In the genomic region with DNA sequence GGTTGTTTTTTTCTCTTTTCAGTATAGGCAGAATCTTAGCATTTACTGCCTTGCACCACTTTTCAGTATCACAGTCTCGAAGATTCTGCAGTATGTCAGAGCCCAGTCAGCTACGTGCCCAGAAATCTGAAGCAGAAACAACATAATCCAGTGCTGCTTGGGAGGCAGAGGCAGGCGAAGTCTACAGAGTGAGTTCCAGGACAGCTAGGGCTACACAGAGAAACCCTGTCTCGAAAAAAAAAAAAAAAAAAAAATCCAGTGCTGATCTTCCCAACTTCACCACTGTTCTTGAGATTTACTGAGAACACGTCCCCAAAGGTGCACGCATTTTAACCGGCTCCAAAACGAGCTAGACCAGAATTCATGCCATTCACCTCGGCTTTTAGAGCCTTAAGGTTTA, we compare ENCODE assay signal across 7 mouse cellular contexts. TPM values are rescaled to one million over a fixed set of nuclear protein-coding genes. Genes with fewer than 3 reads are reported as not detected.
DNase-seq lines count a peak whose midpoint lies in the region; ATAC-seq and TF ChIP-seq lines count a peak whose summit lies in the region.

No protein-coding gene starts in this region.

- H3K79me3 ChIP-seq in C2C12 (ENCODE audit: low read depth): peaks cover 6% of the 10 kb centered on the region

- no peak overlapping the region for H3K4me3 ChIP-seq in C2C12 (ENCODE audit: insufficient read depth, poor library complexity, severe bottlenecking)
- H3K4me3 ChIP-seq in forebrain, embryonic 15.5 days: peak overlapping the region; percentile 60
- peak overlapping the region; percentile 70 for H3K4me3 ChIP-seq in liver, embryonic 13.5 days (replicated peaks)

- peak overlapping the region; percentile 63 for H3K9ac ChIP-seq in forebrain, embryonic 15.5 days (replicated peaks)
- peak overlapping the region; percentile 78 for H3K9ac ChIP-seq in liver, embryonic 13.5 days

- peak; percentile 28 for ATAC-seq in forebrain, embryonic 15.5 days (replicated peaks)
- peak; percentile 27 for ATAC-seq in liver, embryonic 13.5 days (ENCODE audit: low read depth)

- peak overlapping the region; percentile 82 for H3K27ac ChIP-seq in forebrain, embryonic 15.5 days (replicated peaks)
- H3K27ac ChIP-seq in liver, embryonic 13.5 days: peak overlapping the region; percentile 81

- H3K27me3 ChIP-seq in C2C12 (ENCODE audit: control insufficient read depth, insufficient read depth, insufficient read length): no peaks in the 10 kb centered on the region
- no peaks in the 10 kb centered on the region for H3K27me3 ChIP-seq in forebrain, embryonic 15.5 days
- H3K27me3 ChIP-seq in liver, embryonic 13.5 days: no peaks in the 10 kb centered on the region

- H3K36me3 ChIP-seq in C2C12 (ENCODE audit: control insufficient read depth, insufficient read depth): peaks cover 23% of the 10 kb centered on the region
- H3K36me3 ChIP-seq in forebrain, embryonic 15.5 days: no peaks in the 10 kb centered on the region
- H3K36me3 ChIP-seq in liver, embryonic 13.5 days: peaks cover 12% of the 10 kb centered on the region

- no peaks in the 10 kb centered on the region for H3K9me3 ChIP-seq in forebrain, embryonic 15.5 days
- H3K9me3 ChIP-seq in liver, embryonic 13.5 days (replicated peaks): no peaks in the 10 kb centered on the region

- peaks cover 15% of the 10 kb centered on the region for H3K79me2 ChIP-seq in C2C12 (ENCODE audit: control insufficient read depth, insufficient read depth)

- 10% methylated on average over 9 of the region's 9 CpGs for WGBS in forebrain, embryonic 15.5 days
- WGBS in liver, embryonic 13.5 days (ENCODE audit: insufficient replicate concordance): 4% methylated on average over 9 of the region's 9 CpGs

- H3K4me1 ChIP-seq in forebrain, embryonic 15.5 days: peaks cover 9% of the 10 kb centered on the region
- H3K4me1 ChIP-seq in liver, embryonic 13.5 days (replicated peaks): peaks cover 23% of the 10 kb centered on the region

- DNase-seq in 3134 (ENCODE audit: extremely low read depth, insufficient read length, low spot score): peak; percentile 13
- no peak for DNase-seq in liver, embryonic 13.5 days
- DNase-seq in Muller cell, postnatal 12 days (ENCODE audit: inconsistent ontology term): no peak
- DNase-seq in thymus, postnatal 0 days (ENCODE audit: low spot score): no peak
- no peak for DNase-seq in adrenal gland, postnatal 4 days (ENCODE audit: low spot score in 2 of 2)

- H3K4me2 ChIP-seq in forebrain, embryonic 15.5 days (replicated peaks): peak overlapping the region; percentile 76
- H3K4me2 ChIP-seq in liver, embryonic 13.5 days: peak overlapping the region; percentile 76

- peak overlapping the region; percentile 26 for H3ac ChIP-seq in C2C12 (ENCODE audit: control insufficient read depth, insufficient read length, low read depth)

- no peak for TF ChIP-seq CTCF in C2C12 (IDR thresholded peaks at IDR 0.05; ENCODE audit: control insufficient read depth, insufficient read depth, insufficient read length)

TF ChIP-seq in C2C12, 6 proteins besides CTCF, POLR2A, EP300 and RAD21:
- TF ChIP-seq MYOG (IDR thresholded peaks at IDR 0.05; ENCODE audit: control insufficient read depth, extremely low read depth, insufficient read length) (no peak), CEBPB (IDR thresholded peaks at IDR 0.05; ENCODE audit: low read depth) (no peak), USF1 (IDR thresholded peaks at IDR 0.05; ENCODE audit: low read depth) (no peak), MYOD1 (IDR thresholded peaks at IDR 0.05; ENCODE audit: control insufficient read depth, insufficient read length, low read depth) (no peak), FOSL1 (IDR thresholded peaks at IDR 0.05; ENCODE audit: insufficient read depth, low read length, poor library complexity, severe bottlenecking) (no peak), MAX (IDR thresholded peaks at IDR 0.05) (no peak)

RNA-seq across cellular contexts. Expression of a gene that starts 0.4 kb away (rescaled TPM):
- 28.4 TPM for polyA plus RNA-seq in C2C12 (2012; fragmentation: generic; extraction: Trizol)
- 24.9 and 25.8 TPM in 2 replicates for polyA plus RNA-seq in forebrain, embryonic 15.5 days (2015; fragmentation: Nextera tagmentation; extraction: Ambion mirVana)
- polyA plus RNA-seq in liver, embryonic 13.5 days (2015; fragmentation: Nextera tagmentation; extraction: Ambion mirVana): 43.5 and 50.9 TPM in 2 replicates
- 41.4 and 50.8 TPM in 2 replicates for polyA plus RNA-seq in thymus, postnatal 0 days (2015; fragmentation: Nextera tagmentation; extraction: Ambion mirVana)
- 10 to 100 TPM; 11.0 to 12.0 TPM for total RNA-seq in adrenal gland, postnatal 4 days (2021)

RNA-seq across cellular contexts. Expression of a gene that starts 16.6 kb away (rescaled TPM):
- polyA plus RNA-seq in C2C12 (2012; fragmentation: generic; extraction: Trizol): 0.01 TPM
- 0.14 TPM in 1 of 2 replicates, not detected in the other for polyA plus RNA-seq in forebrain, embryonic 15.5 days (2015; fragmentation: Nextera tagmentation; extraction: Ambion mirVana)
- not detected in 2 replicates for polyA plus RNA-seq in liver, embryonic 13.5 days (2015; fragmentation: Nextera tagmentation; extraction: Ambion mirVana)
- polyA plus RNA-seq in thymus, postnatal 0 days (2015; fragmentation: Nextera tagmentation; extraction: Ambion mirVana): 0.07 and 0.12 TPM in 2 replicates
- under 1 TPM; 0.11 to 0.25 TPM for total RNA-seq in adrenal gland, postnatal 4 days (2021)

RNA-seq across cellular contexts. Expression of a gene that starts 16.7 kb away (rescaled TPM):
- 228 TPM for polyA plus RNA-seq in C2C12 (2012; fragmentation: generic; extraction: Trizol)
- polyA plus RNA-seq in forebrain, embryonic 15.5 days (2015; fragmentation: Nextera tagmentation; extraction: Ambion mirVana): 583 TPM in 2 replicates
- 336 and 378 TPM in 2 replicates for polyA plus RNA-seq in liver, embryonic 13.5 days (2015; fragmentation: Nextera tagmentation; extraction: Ambion mirVana)
- 705 and 759 TPM in 2 replicates for polyA plus RNA-seq in thymus, postnatal 0 days (2015; fragmentation: Nextera tagmentation; extraction: Ambion mirVana)
- 100 to 1,000 TPM; 172 to 192 TPM for total RNA-seq in adrenal gland, postnatal 4 days (2021)
